Mouse (Mus musculus): ENCODE results near the gene Pld3. TPM values are rescaled to one million over a fixed set of nuclear protein-coding genes. Genes with fewer than 3 reads are reported as not detected.

Gene Pld3
- total and polyA plus RNA-seq, 2 experiments, result 8.3 to 37.4 TPM

GRCm38 (mm10) chr7:27587741-27588140, 34.7 kb upstream of the Pld3 start:
- Histone ChIP-seq H3K4me3 (ENCODE audit: insufficient read depth, low read depth, low read length) (no peak overlapping the region), H3K79me2 (ENCODE audit: control insufficient read depth, insufficient read depth, low read length) (peaks cover 6% of the 10 kb centered on the region; the same call in 1 of the 2 replicates), H3K27ac (replicated peaks; ENCODE audit: insufficient read depth, low read depth, low read length) (no peak overlapping the region), H3K9ac (ENCODE audit: low read depth, low read length) (no peak overlapping the region), H3K27me3 (ENCODE audit: control insufficient read depth, insufficient read depth, low read length) (no peaks in the 10 kb centered on the region), H3K36me3 (ENCODE audit: control insufficient read depth, insufficient read depth, low read length) (no peaks in the 10 kb centered on the region), H3K4me1 (ENCODE audit: control insufficient read depth, insufficient read depth, low read length) (no peaks in the 10 kb centered on the region)
- WGBS, result 70% methylated on average over 2 of the region's 2 CpGs
- DNase-seq (ENCODE audit: extremely low read depth, low read depth, low spot score), result no peak
- TF ChIP-seq CTCF (IDR thresholded peaks at IDR 0.05; ENCODE audit: low read depth, low read length) (no peak), POLR2A (IDR thresholded peaks at IDR 0.05; ENCODE audit: extremely low read depth, insufficient read depth, low read length) (no peak)

DNA sequence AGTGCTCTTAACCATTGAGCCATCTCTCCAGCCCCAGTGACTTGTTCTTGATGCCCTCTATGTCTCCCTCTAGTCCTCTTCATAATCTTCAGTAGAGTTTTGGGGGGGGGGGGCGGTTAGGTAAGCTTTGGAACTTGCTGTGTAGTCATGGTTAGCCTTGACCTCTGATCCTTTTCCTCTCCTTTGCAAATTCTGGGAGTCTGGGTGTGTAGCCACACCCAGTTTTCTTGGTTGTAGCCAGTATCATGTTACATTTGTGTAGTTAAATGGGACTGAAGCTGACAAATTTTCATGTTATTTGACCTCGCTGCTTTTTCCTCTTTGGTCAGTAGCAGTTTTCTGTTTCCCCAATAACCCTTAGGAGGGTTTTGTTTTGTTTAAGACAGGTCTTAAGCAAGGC, 33.8 kb upstream of the Pld3 start:
- H3K27ac ChIP-seq (replicated peaks; ENCODE audit: insufficient read depth, low read depth, low read length), result no peak overlapping the region
- TF ChIP-seq CTCF (IDR thresholded peaks at IDR 0.05; ENCODE audit: low read depth, low read length), result no peak
- TF ChIP-seq POLR2A (IDR thresholded peaks at IDR 0.05; ENCODE audit: extremely low read depth, insufficient read depth, low read length), result no peak
- H3K4me1 ChIP-seq (ENCODE audit: control insufficient read depth, insufficient read depth, low read length), result no peaks in the 10 kb centered on the region
- no peaks in the 10 kb centered on the region for H3K27me3 ChIP-seq (ENCODE audit: control insufficient read depth, insufficient read depth, low read length)
- H3K9ac ChIP-seq (ENCODE audit: low read depth, low read length), result no peak overlapping the region
- no peak for DNase-seq (ENCODE audit: extremely low read depth, low read depth, low spot score)
- no peak overlapping the region for H3K4me3 ChIP-seq (ENCODE audit: insufficient read depth, low read depth, low read length)
- WGBS, result 91% methylated on average over 2 of the region's 2 CpGs
- H3K79me2 ChIP-seq (ENCODE audit: control insufficient read depth, insufficient read depth, low read length), result peaks cover 3% of the 10 kb centered on the region; the same call in 1 of the 2 replicates
- H3K36me3 ChIP-seq (ENCODE audit: control insufficient read depth, insufficient read depth, low read length), result no peaks in the 10 kb centered on the region

DNA sequence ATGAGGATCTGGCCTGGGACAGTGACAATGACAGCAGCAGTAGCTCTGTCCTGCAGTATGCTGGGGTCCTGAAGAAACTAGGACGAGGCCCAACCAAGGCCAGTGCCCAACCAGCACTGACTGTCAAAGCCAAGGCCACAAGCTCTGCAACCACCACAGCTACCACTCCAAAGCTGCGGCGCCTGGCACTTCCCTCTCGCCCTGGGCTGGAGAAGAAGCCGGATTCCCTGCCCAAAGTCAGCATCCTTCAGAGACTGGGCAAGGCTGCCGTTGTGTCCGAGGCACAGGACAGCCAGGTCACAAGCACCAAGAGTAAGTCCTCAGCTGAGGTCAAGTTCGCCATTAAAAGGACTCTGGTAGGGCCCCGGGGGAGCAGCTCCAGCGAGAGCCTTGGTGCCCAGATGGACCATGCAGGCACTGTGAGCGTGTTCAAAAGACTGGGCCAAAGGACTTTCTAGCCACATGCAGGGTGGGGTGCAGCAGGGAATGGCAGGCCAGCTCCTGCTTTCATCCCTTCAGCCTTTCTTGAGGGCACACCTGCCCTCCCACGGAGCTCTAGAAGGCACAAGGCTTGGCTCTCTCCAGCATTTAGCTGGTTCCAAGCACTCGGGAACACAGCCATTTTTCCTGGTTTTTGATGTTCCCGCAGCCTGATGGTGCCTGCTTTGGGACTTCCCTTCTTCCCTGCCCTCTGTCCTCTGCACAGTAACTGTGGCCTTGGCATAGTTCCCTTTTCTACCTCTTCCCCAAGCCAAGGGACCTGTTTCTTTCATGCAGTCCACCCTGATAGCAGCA, 27.6 kb upstream of the Pld3 start:
- Histone ChIP-seq H3K79me2 (ENCODE audit: control insufficient read depth, insufficient read depth, low read length) (no peaks in the 10 kb centered on the region), H3K9ac (ENCODE audit: low read depth, low read length) (no peak overlapping the region), H3K4me3 (ENCODE audit: insufficient read depth, low read depth, low read length) (no peak overlapping the region), H3K36me3 (ENCODE audit: control insufficient read depth, insufficient read depth, low read length) (0 out of 2 replicates have a peak, but pooled peaks cover 2% of the 10 kb centered on the region), H3K27me3 (ENCODE audit: control insufficient read depth, insufficient read depth, low read length) (no peaks in the 10 kb centered on the region), H3K4me1 (ENCODE audit: control insufficient read depth, insufficient read depth, low read length) (no peaks in the 10 kb centered on the region), H3K27ac (replicated peaks; ENCODE audit: insufficient read depth, low read depth, low read length) (no peak overlapping the region)
- 92% methylated on average over 14 of the region's 14 CpGs for WGBS
- TF ChIP-seq CTCF (IDR thresholded peaks at IDR 0.05; ENCODE audit: low read depth, low read length) (no peak), POLR2A (IDR thresholded peaks at IDR 0.05; ENCODE audit: extremely low read depth, insufficient read depth, low read length) (no peak)
- peak; percentile 30 for DNase-seq (ENCODE audit: extremely low read depth, low read depth, low spot score)

GRCm38 (mm10) chr7:27578465-27578864, 25.4 kb upstream of the Pld3 start:
- no peak for DNase-seq (ENCODE audit: extremely low read depth, low read depth, low spot score)
- no peak for TF ChIP-seq POLR2A (IDR thresholded peaks at IDR 0.05; ENCODE audit: extremely low read depth, insufficient read depth, low read length)
- Histone ChIP-seq H3K4me3 (ENCODE audit: insufficient read depth, low read depth, low read length) (no peak overlapping the region), H3K36me3 (ENCODE audit: control insufficient read depth, insufficient read depth, low read length) (0 out of 2 replicates have a peak, but pooled peaks cover 2% of the 10 kb centered on the region), H3K9ac (ENCODE audit: low read depth, low read length) (no peak overlapping the region), H3K79me2 (ENCODE audit: control insufficient read depth, insufficient read depth, low read length) (no peaks in the 10 kb centered on the region), H3K4me1 (ENCODE audit: control insufficient read depth, insufficient read depth, low read length) (no peaks in the 10 kb centered on the region), H3K27ac (replicated peaks; ENCODE audit: insufficient read depth, low read depth, low read length) (no peak overlapping the region), H3K27me3 (ENCODE audit: control insufficient read depth, insufficient read depth, low read length) (no peaks in the 10 kb centered on the region)
- WGBS, result 90% methylated on average over 7 of the region's 7 CpGs

- WGBS, result 88% methylated on average over 6 of the region's 6 CpGs
- H3K4me1 ChIP-seq (ENCODE audit: control insufficient read depth, insufficient read depth, low read length), result no peaks in the 10 kb centered on the region
- TF ChIP-seq POLR2A (IDR thresholded peaks at IDR 0.05; ENCODE audit: extremely low read depth, insufficient read depth, low read length) (no peak), CTCF (IDR thresholded peaks at IDR 0.05; ENCODE audit: low read depth, low read length) (no peak)
- no peak overlapping the region for H3K4me3 ChIP-seq (ENCODE audit: insufficient read depth, low read depth, low read length)
- no peak overlapping the region for H3K9ac ChIP-seq (ENCODE audit: low read depth, low read length)
- H3K27ac ChIP-seq (replicated peaks; ENCODE audit: insufficient read depth, low read depth, low read length), result no peak overlapping the region
- DNase-seq (ENCODE audit: extremely low read depth, low read depth, low spot score), result no peak
- 0 out of 2 replicates have a peak, but pooled peaks cover 2% of the 10 kb centered on the region for H3K36me3 ChIP-seq (ENCODE audit: control insufficient read depth, insufficient read depth, low read length)
- no peaks in the 10 kb centered on the region for H3K79me2 ChIP-seq (ENCODE audit: control insufficient read depth, insufficient read depth, low read length)
- H3K27me3 ChIP-seq (ENCODE audit: control insufficient read depth, insufficient read depth, low read length), result no peaks in the 10 kb centered on the region
Measured at GRCm38 (mm10) chr7:27577589-27577988, 24.6 kb upstream of the Pld3 start.

DNA sequence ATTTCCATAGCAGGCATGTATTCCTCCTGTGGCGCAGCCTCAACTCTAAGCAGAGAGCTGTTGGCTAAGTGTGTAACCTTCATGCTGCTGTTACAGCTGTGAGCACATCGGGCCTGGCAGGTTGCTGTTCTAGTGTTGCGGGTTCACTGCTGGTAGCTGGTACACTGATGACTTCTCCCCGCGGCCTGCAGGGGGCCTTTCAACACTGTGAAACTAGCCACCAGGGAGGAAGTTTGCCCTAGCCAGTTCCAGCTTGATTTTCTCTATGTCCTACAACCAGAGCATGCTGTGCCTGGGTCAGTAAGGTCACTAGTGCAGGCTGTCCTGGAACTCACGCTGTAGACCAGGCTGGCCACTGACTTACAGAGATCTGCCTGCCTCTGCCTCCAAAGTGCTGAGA, 23.9 kb upstream of the Pld3 start:
- DNase-seq (ENCODE audit: extremely low read depth, low read depth, low spot score), result peak; percentile 39
- no peak overlapping the region for H3K4me3 ChIP-seq (ENCODE audit: insufficient read depth, low read depth, low read length)
- no peak overlapping the region for H3K9ac ChIP-seq (ENCODE audit: low read depth, low read length)
- no peaks in the 10 kb centered on the region for H3K27me3 ChIP-seq (ENCODE audit: control insufficient read depth, insufficient read depth, low read length)
- 0 out of 2 replicates have a peak, but pooled peaks cover 2% of the 10 kb centered on the region for H3K36me3 ChIP-seq (ENCODE audit: control insufficient read depth, insufficient read depth, low read length)
- H3K4me1 ChIP-seq (ENCODE audit: control insufficient read depth, insufficient read depth, low read length), result no peaks in the 10 kb centered on the region
- H3K79me2 ChIP-seq (ENCODE audit: control insufficient read depth, insufficient read depth, low read length), result no peaks in the 10 kb centered on the region
- TF ChIP-seq POLR2A (IDR thresholded peaks at IDR 0.05; ENCODE audit: extremely low read depth, insufficient read depth, low read length) (no peak), CTCF (IDR thresholded peaks at IDR 0.05; ENCODE audit: low read depth, low read length) (peak; percentile 86)
- WGBS, result 66% methylated on average over 6 of the region's 6 CpGs
- H3K27ac ChIP-seq (replicated peaks; ENCODE audit: insufficient read depth, low read depth, low read length), result no peak overlapping the region
